Mouse (Mus musculus): ENCODE results near the gene Hint1. TPM values are rescaled to one million over a fixed set of nuclear protein-coding genes. Genes with fewer than 3 reads are reported as not detected.
A peak's percentile ranks its signal among the peaks of the same experiment; 100 is the strongest.

Hint1 gene
- polyA plus RNA-seq, 1 experiment from 2014 or later, result 690 TPM

DNA sequence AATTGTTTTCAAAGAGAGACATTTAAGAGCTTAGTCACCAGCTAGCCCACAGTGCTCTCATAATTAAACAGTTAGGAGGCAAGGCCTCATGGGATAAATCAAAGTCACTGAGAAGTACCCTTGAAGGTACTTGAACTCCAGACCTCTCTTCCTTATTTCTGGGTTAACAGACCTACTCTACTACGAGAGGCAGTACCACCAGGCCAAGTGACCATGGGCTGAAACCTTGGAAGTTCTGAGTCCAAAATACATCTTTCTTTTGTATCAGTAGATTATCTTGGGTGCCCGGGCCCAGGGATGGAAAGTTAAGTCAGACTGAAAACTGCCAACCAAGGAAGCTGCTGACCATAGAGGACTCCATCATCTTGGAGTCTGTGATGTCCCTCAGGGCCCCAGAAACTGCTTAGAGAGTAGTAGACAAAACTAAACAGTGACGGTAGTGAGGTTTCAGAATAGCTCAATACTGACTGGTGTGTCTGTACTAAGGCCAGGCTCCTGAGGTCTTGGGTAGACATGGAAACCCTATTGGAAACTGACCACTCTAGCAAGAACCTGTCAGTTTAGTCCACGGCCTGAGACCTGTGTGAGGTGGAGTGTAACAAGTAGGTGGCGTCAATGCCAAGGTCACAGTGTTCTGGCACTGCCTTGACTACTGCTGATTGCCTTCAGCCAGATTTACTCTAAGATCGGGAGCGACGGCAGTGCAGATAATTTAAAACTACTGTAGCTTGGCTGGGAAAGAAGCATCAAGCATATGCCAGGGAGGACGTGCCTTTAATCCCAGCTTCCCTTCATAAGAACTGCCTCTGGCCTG, 46.5 kb downstream of the Hint1 start:
- TF ChIP-seq CTCF (IDR thresholded peaks at IDR 0.05; ENCODE audit: low read depth), result no peak
- Histone ChIP-seq H3K27me3 (ENCODE audit: insufficient read depth, low read length) (no peaks in the 10 kb centered on the region), H3K9ac (no peak overlapping the region), H3K9me3 (ENCODE audit: low read depth, low read length) (no peaks in the 10 kb centered on the region), H3K4me3 (ENCODE audit: low read depth, low read length) (no peak overlapping the region), H3K36me3 (ENCODE audit: insufficient read depth) (peaks cover 62% of the 10 kb centered on the region), H3K27ac (ENCODE audit: low read depth) (no peak overlapping the region), H3K4me1 (ENCODE audit: insufficient read depth) (no peaks in the 10 kb centered on the region), H3K4me2 (no peak overlapping the region)
- 81% methylated on average over 9 of the region's 9 CpGs for WGBS
- ATAC-seq (ENCODE audit: insufficient read depth) (no peak), DNase-seq (no peak)

DNA sequence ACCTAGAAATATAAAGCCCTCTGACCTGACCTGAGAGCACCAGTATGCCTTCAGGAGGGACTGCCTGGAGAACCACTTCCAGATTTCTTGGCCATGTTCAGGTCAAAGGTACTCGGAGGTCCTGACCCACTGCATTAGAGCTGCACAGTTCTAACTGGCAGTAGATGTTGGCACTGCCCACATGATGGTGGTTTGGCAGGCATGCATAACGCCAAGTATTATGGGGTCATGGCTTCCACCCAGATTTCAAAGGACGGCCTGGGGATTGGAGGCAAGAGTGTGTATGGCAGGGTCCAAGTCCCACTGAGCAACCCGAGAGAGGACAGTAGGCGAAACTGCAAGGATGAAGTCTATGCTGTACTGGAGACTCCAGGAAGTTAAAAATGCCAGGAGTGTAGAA, 47.7 kb downstream of the Hint1 start:
- Histone ChIP-seq H3K36me3 (ENCODE audit: insufficient read depth) (peaks cover 63% of the 10 kb centered on the region), H3K4me3 (ENCODE audit: low read depth, low read length) (no peak overlapping the region), H3K27me3 (ENCODE audit: insufficient read depth, low read length) (no peaks in the 10 kb centered on the region), H3K4me1 (ENCODE audit: insufficient read depth) (no peaks in the 10 kb centered on the region), H3K4me2 (no peak overlapping the region), H3K27ac (ENCODE audit: low read depth) (no peak overlapping the region), H3K9me3 (ENCODE audit: low read depth, low read length) (no peaks in the 10 kb centered on the region), H3K9ac (no peak overlapping the region)
- 91% methylated on average over 5 of the region's 5 CpGs for WGBS
- ATAC-seq (ENCODE audit: insufficient read depth) (no peak), DNase-seq (no peak)
- no peak for TF ChIP-seq CTCF (IDR thresholded peaks at IDR 0.05; ENCODE audit: low read depth)

DNA sequence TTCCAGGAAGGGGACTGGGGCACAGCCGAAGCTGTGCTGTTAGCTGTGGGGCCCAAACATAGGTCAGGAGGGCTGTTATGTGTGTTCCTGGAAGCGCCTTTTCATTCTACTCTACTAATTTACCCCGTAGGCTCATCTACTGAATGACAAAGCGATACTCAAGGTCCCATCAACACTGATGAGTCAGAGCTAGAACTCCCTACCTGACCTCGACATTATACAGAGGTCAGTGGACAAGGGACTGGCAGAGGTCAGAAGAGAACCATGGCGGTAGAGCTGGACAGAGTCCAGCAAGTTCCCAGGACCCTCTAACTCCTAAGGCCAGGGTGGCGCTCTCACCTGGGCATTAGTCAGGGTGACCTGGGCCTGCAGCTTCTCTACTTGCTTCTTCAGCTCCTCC, 51.3 kb downstream of the Hint1 start:
- DNase-seq (no peak), ATAC-seq (ENCODE audit: insufficient read depth) (no peak)
- WGBS, result 90% methylated on average over 7 of the region's 7 CpGs
- Histone ChIP-seq H3K4me1 (ENCODE audit: insufficient read depth) (no peaks in the 10 kb centered on the region), H3K27ac (ENCODE audit: low read depth) (no peak overlapping the region), H3K4me2 (no peak overlapping the region), H3K4me3 (ENCODE audit: low read depth, low read length) (no peak overlapping the region), H3K9ac (no peak overlapping the region), H3K36me3 (ENCODE audit: insufficient read depth) (peaks cover 63% of the 10 kb centered on the region), H3K9me3 (ENCODE audit: low read depth, low read length) (no peaks in the 10 kb centered on the region), H3K27me3 (ENCODE audit: insufficient read depth, low read length) (no peaks in the 10 kb centered on the region)
- TF ChIP-seq CTCF (IDR thresholded peaks at IDR 0.05; ENCODE audit: low read depth), result no peak

DNA sequence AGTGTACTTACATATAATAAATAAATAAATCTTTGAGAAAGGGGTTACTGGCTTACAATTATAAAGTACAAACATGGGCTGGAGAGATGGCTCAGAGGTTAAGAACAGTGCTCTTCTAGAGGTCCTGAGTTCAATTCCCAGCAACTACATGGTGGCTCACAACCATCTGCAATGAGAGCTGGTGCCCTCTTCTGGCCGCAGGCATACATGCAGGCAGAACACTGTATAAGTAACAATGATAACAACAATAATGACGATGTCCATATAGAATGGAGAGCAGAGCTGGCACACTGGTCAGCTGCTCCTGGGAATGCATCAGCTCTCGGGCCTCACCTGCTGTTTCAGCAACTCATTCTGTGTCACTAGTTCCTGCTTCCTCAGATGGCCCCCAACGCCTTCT, 52.1 kb downstream of the Hint1 start:
- DNase-seq (no peak), ATAC-seq (ENCODE audit: insufficient read depth) (no peak)
- Histone ChIP-seq H3K27ac (ENCODE audit: low read depth) (no peak overlapping the region), H3K4me2 (no peak overlapping the region), H3K36me3 (ENCODE audit: insufficient read depth) (peaks cover 71% of the 10 kb centered on the region), H3K9me3 (ENCODE audit: low read depth, low read length) (no peaks in the 10 kb centered on the region), H3K9ac (no peak overlapping the region), H3K4me3 (ENCODE audit: low read depth, low read length) (no peak overlapping the region), H3K27me3 (ENCODE audit: insufficient read depth, low read length) (no peaks in the 10 kb centered on the region), H3K4me1 (ENCODE audit: insufficient read depth) (no peaks in the 10 kb centered on the region)
- TF ChIP-seq CTCF (IDR thresholded peaks at IDR 0.05; ENCODE audit: low read depth), result peak; percentile 57
- WGBS, result 86% methylated on average over 4 of the region's 4 CpGs

Other genes with a start within 250 kb of the Hint1 start
- 88.0 and 90.0 TPM in 2 replicates for gene Cdc42se2, start 78.7 kb upstream of the Hint1 start, polyA plus RNA-seq (2014; fragmentation: Nextera tagmentation; extraction: Ambion mirVana)
- gene Lyrm7, start 5.5 kb upstream of the Hint1 start, polyA plus RNA-seq (2014; fragmentation: Nextera tagmentation; extraction: Ambion mirVana), result 7.9 and 8.0 TPM in 2 replicates
- 144 and 164 TPM in 2 replicates for gene Gpx3, start 36.1 kb downstream of the Hint1 start, polyA plus RNA-seq (2014; fragmentation: Nextera tagmentation; extraction: Ambion mirVana)
- gene Tnip1, start 96.5 kb downstream of the Hint1 start, polyA plus RNA-seq (2014; fragmentation: Nextera tagmentation; extraction: Ambion mirVana), result 13.2 and 14.3 TPM in 2 replicates
- 406 and 411 TPM in 2 replicates for gene Anxa6, start 167.1 kb downstream of the Hint1 start, polyA plus RNA-seq (2014; fragmentation: Nextera tagmentation; extraction: Ambion mirVana)
- gene Ccdc69, start 211.7 kb downstream of the Hint1 start, polyA plus RNA-seq (2014; fragmentation: Nextera tagmentation; extraction: Ambion mirVana), result 1.9 and 2.4 TPM in 2 replicates
- gene Gm2a, start 231.7 kb downstream of the Hint1 start, polyA plus RNA-seq (2014; fragmentation: Nextera tagmentation; extraction: Ambion mirVana), result 15.4 and 18.4 TPM in 2 replicates

Data from lung, embryonic 14.5 days (tissue).